Mouse (Mus musculus) kidney, embryonic 14.5 days (tissue): ENCODE results near the gene Ncf1. TPM values are rescaled to one million over a fixed set of nuclear protein-coding genes. Genes with fewer than 3 reads are reported as not detected.

Source experiments
- ATAC-seq: fragments of 200-750 bp; cut with Nextera tagmentation; 2 replicates; pipeline ENCODE4 v1.8.0; 2017; ENCODE audit warnings: moderate number of reproducible peaks, mild to moderate bottlenecking, moderate TSS enrichment, moderate library complexity; ENCODE audit not compliant: low FRiP score, low TSS enrichment
- H3K27ac ChIP-seq: fragments of 300-500 bp; sonication (generic); 2 replicates; pipeline ENCODE4 v1.5.1; 2014; ENCODE audit warnings: low read depth, mild to moderate bottlenecking, low read length, moderate library complexity, mixed read lengths
- H3K27me3 ChIP-seq: fragments of 300-500 bp; sonication (generic); 2 replicates; pipeline ENCODE4 v1.6.1; 2014; ENCODE audit warnings: mild to moderate bottlenecking, low read length; ENCODE audit not compliant: control insufficient read depth, insufficient read depth
- H3K36me3 ChIP-seq: fragments of 300-500 bp; sonication (generic); 2 replicates; pipeline ENCODE4 v1.6.1; 2014; ENCODE audit warnings: low read length, mixed read lengths; ENCODE audit not compliant: control insufficient read depth, insufficient read depth
- H3K4me1 ChIP-seq: fragments of 300-500 bp; sonication (generic); 2 replicates; pipeline ENCODE4 v1.6.1; 2014; ENCODE audit warnings: low read length, mixed read lengths; ENCODE audit not compliant: control insufficient read depth, insufficient read depth
- H3K4me2 ChIP-seq: fragments of 300-500 bp; sonication (generic); replicated peaks from 2 replicates; pipeline ENCODE4 v1.6.1; 2014; ENCODE audit warnings: low read depth, mild to moderate bottlenecking, low read length
- H3K4me3 ChIP-seq: fragments of 300-500 bp; sonication (generic); 2 replicates; pipeline ENCODE4 v1.5.1; 2014; ENCODE audit warnings: mild to moderate bottlenecking, low read length
- H3K9ac ChIP-seq: fragments of 300-500 bp; sonication (generic); 2 replicates; pipeline ENCODE4 v1.6.1; 2014; ENCODE audit warnings: low read depth, mild to moderate bottlenecking, low read length, moderate library complexity
- H3K9me3 ChIP-seq: fragments of 300-500 bp; sonication (generic); 2 replicates; pipeline ENCODE4 v1.6.1; 2016; ENCODE audit warnings: low read length; ENCODE audit not compliant: control insufficient read depth
- WGBS: fragments of 180-500 bp; shearing (Covaris S2); extraction: QIAGEN DNeasy Blood & Tissue Kit; methylation state at CpG from one replicate; pipeline ENCODE4 v1.1.7; 2014; 5-methylcytosine and 5-hydroxymethylcytosine counted together
- polyA plus RNA-seq: library from polyadenylated mRNA; unstranded; fragments of >200 nt; fragmentation: Nextera tagmentation; extraction: Ambion mirVana; gene quantifications from 2 replicates; pipeline ENCODE4 v1.2.1, GENCODE M21; 2014

Ncf1 gene
- polyA plus RNA-seq, 1 experiment from 2014 or later = 2.6 TPM

DNA sequence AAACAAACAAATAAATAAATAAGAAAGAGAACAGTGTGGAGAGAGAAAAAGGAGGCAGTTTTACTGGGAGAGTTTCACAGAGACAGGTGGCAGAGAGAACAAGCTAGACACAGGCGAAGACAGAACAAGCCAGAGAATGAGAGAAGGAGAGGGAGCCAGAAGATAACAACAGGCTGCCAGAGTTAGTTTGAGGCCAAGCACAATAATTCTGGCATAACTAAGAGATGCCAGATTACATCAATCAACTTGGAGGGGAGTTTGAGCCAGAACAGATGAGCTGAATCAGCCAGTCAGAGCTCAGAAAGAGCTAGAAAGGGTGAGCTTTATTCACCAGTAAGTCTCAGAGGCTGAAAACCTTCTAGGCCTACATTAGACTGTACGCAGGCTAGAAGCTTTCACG is 21.2 kb upstream of the Ncf1 start:
- peaks cover 96% of the 10 kb centered on the region for H3K36me3 ChIP-seq
- no peak overlapping the region for H3K4me3 ChIP-seq
- H3K4me2 ChIP-seq = no peak overlapping the region
- no peaks in the 10 kb centered on the region for H3K4me1 ChIP-seq
- 94% methylated on average over 3 of the region's 3 CpGs for WGBS
- no peaks in the 10 kb centered on the region for H3K9me3 ChIP-seq
- H3K27ac ChIP-seq = no peak overlapping the region
- ATAC-seq = no peak
- H3K27me3 ChIP-seq = no peaks in the 10 kb centered on the region
- H3K9ac ChIP-seq = no peak overlapping the region

DNA sequence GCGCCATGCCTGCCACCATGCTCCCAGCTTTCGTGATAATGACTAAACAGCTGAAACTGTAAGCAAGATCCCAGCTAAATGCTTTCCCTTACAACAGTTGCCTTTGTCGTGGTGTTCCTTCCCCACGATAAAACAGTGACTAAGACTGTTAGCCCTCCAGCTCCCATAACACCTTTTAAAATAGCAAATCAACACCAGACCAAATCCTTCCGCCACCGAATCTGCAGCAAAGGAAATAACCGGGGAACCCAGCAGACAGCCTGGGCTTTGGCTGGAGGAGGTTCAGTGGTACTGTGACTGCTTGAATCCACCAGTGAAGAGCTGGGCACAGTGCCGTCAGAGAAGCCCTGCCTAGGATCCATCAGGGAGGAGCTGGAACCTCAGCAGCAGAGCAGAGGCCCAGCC is 19.8 kb upstream of the Ncf1 start:
- ATAC-seq = no peak
- no peak overlapping the region for H3K9ac ChIP-seq
- no peaks in the 10 kb centered on the region for H3K27me3 ChIP-seq
- H3K4me2 ChIP-seq = no peak overlapping the region
- WGBS = 93% methylated on average over 8 of the region's 8 CpGs
- no peaks in the 10 kb centered on the region for H3K9me3 ChIP-seq
- no peak overlapping the region for H3K27ac ChIP-seq
- no peaks in the 10 kb centered on the region for H3K4me1 ChIP-seq
- H3K4me3 ChIP-seq = no peak overlapping the region
- peaks cover 96% of the 10 kb centered on the region for H3K36me3 ChIP-seq

DNA sequence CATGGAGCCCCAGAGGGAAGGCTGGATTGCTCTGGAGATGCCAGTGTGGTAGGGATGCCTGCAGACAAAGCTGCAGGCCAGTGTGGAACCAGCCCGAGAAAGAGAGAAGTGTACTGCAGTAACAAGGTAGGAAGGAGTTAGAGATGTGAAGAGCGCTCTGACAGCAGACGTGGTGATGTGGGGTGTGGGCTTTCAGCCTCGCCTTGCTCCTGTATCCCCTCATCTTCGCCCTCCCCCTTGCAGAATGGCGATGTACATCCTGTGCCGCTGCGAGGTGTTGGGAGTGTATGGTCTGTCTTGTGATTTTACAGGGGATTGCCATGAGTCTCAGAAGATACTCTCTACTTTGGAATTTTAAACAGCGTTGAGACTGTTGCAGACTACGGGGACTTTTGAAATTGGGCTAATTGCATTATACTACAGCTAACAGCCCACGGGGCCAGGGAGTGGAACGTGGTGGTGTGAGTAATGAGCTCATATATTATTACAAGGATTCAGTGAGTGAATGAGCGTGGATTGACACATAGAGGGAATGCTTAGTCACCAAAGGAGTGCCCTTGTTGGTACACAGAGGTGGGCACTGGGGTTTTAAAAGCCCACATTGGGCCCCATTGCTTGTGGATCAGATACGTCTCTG is 19.3 kb upstream of the Ncf1 start:
- Histone ChIP-seq H3K27me3 (no peaks in the 10 kb centered on the region), H3K27ac (no peak overlapping the region), H3K9ac (no peak overlapping the region), H3K4me1 (no peaks in the 10 kb centered on the region), H3K9me3 (no peaks in the 10 kb centered on the region), H3K36me3 (peaks cover 96% of the 10 kb centered on the region), H3K4me2 (no peak overlapping the region), H3K4me3 (no peak overlapping the region)
- no peak for ATAC-seq
- WGBS = 93% methylated on average over 14 of the region's 14 CpGs

DNA sequence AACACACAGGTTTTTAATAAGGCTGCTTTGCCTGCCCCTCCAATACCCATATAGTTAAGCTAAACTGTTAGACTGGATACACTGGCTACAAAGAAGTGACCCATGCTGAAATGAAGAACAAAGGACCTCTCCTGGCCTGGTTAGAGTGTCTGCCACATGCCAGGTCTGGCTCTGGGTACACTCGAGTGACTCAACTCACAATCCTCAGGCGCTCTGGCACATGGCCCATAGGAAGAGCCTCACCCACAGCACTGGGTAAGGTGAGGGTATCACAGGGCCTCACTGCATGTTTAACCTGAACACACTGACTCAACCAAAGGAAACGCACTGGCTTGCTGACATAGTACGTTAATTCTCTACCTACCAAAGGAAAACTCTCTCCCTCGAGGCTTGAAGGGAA is 16.7 kb upstream of the Ncf1 start:
- no peaks in the 10 kb centered on the region for H3K4me1 ChIP-seq
- ATAC-seq = no peak
- 94% methylated on average over 5 of the region's 5 CpGs for WGBS
- H3K9me3 ChIP-seq = no peaks in the 10 kb centered on the region
- no peaks in the 10 kb centered on the region for H3K27me3 ChIP-seq
- H3K4me3 ChIP-seq = no peak overlapping the region
- no peak overlapping the region for H3K4me2 ChIP-seq
- H3K27ac ChIP-seq = no peak overlapping the region
- H3K36me3 ChIP-seq = peaks cover 96% of the 10 kb centered on the region
- H3K9ac ChIP-seq = no peak overlapping the region

DNA sequence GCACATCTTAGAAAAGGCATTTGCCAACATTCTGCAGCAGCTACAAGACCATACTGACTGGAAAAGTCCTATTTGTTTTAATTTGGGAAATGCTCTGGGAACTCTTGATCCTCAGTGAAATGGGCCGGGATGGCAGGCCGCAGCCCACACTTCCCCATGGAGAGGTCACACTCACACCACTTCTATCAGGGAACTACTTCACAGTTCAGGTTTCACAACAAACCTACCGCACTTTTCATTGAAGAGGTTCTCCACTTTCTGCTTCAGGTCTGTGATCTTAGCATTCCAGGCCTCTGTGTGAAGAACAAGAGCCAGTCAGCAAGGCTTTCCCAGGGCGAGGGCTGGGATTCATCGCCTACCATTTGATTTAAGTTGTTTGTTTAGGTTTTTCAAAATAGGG is 15.5 kb upstream of the Ncf1 start:
- H3K4me3 ChIP-seq = no peak overlapping the region
- H3K4me1 ChIP-seq = no peaks in the 10 kb centered on the region
- H3K9me3 ChIP-seq = no peaks in the 10 kb centered on the region
- H3K4me2 ChIP-seq = no peak overlapping the region
- no peak overlapping the region for H3K9ac ChIP-seq
- H3K36me3 ChIP-seq = peaks cover 100% of the 10 kb centered on the region
- H3K27ac ChIP-seq = no peak overlapping the region
- no peak for ATAC-seq
- no peaks in the 10 kb centered on the region for H3K27me3 ChIP-seq
- 86% methylated on average over 5 of the region's 5 CpGs for WGBS

DNA sequence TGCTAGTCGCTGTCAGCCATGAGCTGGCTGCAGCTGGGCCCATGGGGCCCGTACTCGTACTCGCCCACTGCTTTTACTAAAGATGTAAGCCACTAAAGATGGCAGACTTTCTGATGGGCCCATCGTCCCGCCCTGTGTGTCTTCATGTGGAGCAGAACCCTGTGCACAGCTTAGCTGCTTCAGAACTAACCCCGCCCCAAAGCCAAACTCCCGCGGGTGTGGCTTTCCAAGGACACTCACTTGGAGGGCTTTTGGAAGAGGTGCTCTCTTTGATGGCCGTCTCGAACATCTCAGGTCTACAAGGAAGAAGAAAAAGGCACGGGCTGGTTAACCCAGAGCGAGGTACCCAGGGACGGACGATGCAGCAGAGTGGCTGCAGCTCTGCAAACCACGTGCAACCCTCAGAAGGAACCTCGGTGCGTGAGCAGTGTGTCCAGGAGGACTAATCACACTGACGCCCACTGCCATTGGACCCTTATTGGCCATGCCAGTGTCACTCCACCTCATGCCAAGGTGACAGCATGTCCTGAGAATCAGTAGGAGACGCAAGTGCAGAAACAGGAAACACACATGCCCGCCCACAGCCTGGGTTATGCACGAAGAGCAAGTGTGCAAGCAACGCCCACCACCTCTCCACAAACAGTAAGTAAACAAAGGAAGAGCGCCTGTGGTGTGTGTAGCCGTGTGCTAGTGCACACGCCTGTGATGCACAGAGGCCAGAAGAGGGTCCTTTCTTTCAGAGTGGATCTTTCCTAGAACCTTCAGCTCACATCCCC is 14.4 kb upstream of the Ncf1 start:
- 92% methylated on average over 26 of the region's 26 CpGs for WGBS
- H3K36me3 ChIP-seq = peaks cover 100% of the 10 kb centered on the region
- no peaks in the 10 kb centered on the region for H3K27me3 ChIP-seq
- no peaks in the 10 kb centered on the region for H3K4me1 ChIP-seq
- H3K4me2 ChIP-seq = no peak overlapping the region
- H3K4me3 ChIP-seq = no peak overlapping the region
- H3K9ac ChIP-seq = no peak overlapping the region
- H3K9me3 ChIP-seq = no peaks in the 10 kb centered on the region
- H3K27ac ChIP-seq = no peak overlapping the region
- ATAC-seq = no peak

DNA sequence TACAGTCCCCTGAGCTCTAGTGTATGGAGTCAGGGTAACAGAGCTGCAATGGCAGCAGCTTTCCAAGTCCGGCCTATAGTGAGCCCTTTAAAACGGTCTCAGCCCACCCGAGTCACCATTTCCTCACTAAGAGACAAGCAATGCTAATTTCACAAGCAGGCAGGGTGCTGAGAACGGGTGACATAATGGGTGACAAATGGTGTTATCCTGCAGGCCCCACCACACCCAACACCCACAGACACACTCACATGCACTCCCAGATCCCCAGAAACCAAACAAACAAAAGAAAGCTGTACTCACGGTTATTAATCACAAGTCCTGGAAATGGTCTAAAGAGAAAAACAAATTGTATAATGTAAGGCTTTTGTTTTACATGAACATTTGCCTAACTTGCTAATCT is 12.4 kb upstream of the Ncf1 start:
- Histone ChIP-seq H3K9me3 (no peaks in the 10 kb centered on the region), H3K36me3 (peaks cover 100% of the 10 kb centered on the region), H3K9ac (no peak overlapping the region), H3K4me2 (no peak overlapping the region), H3K27ac (no peak overlapping the region), H3K27me3 (no peaks in the 10 kb centered on the region), H3K4me3 (no peak overlapping the region), H3K4me1 (no peaks in the 10 kb centered on the region)
- 85% methylated on average over 5 of the region's 5 CpGs for WGBS
- ATAC-seq = no peak

DNA sequence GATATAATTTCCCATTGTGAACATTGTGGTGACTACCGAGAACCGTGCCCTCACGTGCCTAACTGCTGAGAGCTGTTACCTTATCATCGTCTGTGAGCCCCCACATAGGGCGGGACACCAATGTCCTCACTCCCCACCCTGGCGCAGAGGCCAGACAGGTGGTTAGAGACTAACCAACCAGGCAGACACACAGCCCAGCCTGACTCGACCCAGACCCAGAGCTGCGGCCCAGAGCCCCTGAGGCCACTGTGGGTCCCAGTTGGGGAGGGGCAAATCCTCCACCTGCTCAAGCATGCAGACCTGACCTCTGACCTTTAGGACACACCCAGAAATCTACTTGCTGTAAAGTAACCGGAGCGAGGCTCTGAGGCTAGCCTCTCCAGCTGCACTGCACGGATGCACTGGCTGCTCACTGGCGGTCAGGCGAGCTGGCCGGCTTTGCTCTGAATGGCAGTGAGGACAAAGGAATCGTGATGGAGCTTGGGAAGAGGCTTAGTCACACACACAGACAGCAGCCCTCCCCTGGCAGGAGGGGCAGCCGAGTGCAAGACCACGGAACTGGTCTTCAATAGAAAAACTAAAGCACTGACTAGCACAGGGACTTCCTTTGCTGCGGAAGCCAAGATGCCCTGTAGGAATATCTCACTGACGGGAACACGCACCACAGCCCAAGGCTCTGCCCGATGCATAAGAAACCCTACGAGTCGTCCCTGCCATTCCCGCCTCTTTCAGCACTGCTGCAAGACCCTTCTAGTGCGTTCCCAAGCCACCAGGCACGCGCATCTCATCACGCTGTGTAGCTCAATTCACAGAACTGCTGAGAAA is 8.7 kb upstream of the Ncf1 start:
- Histone ChIP-seq H3K36me3 (peaks cover 74% of the 10 kb centered on the region), H3K4me2 (no peak overlapping the region), H3K4me3 (no peak overlapping the region), H3K4me1 (0 out of 2 replicates have a peak, but pooled peaks cover 5% of the 10 kb centered on the region), H3K9me3 (no peaks in the 10 kb centered on the region), H3K9ac (no peak overlapping the region), H3K27me3 (no peaks in the 10 kb centered on the region), H3K27ac (no peak overlapping the region)
- no peak; the same call in 1 of the 2 replicates for ATAC-seq
- WGBS = 83% methylated on average over 28 of the region's 28 CpGs

DNA sequence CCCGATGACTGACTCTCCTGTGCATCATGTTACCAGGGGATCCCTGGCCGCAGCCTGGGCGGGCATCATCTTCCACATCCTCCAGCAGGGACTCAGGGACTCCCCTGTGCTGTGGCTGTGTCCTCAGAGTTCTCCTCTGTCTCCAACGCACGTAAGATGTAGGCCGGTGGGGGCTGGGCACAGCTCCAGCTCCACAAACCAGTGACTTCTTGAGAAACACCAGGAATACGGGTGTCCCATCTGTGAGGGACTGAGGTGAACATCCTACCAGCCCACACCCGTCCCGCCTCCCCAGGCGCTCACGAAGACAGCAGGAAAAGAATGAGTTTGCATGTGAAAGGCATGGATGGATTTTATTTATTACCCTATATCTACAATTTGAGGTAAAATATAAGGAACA is 8.1 kb upstream of the Ncf1 start:
- no peak overlapping the region for H3K27ac ChIP-seq
- no peak overlapping the region for H3K4me2 ChIP-seq
- 89% methylated on average over 11 of the region's 11 CpGs for WGBS
- H3K27me3 ChIP-seq = no peaks in the 10 kb centered on the region
- ATAC-seq = no peak
- 0 out of 2 replicates have a peak, but pooled peaks cover 11% of the 10 kb centered on the region for H3K4me1 ChIP-seq
- no peak overlapping the region for H3K9ac ChIP-seq
- no peak overlapping the region for H3K4me3 ChIP-seq
- peaks cover 68% of the 10 kb centered on the region for H3K36me3 ChIP-seq
- no peaks in the 10 kb centered on the region for H3K9me3 ChIP-seq
